Mouse (Mus musculus) spleen, postnatal 14 days (tissue): ENCODE data around the gene B3galt4.
"Not testable (repeated sequence)": the region's sequence is repeated elsewhere in the genome, so short reads cannot be mapped to it uniquely, and the experiment has no call there.

Source experiments
- DNase-seq, 2 experiments: peaks; one replicate each; pipeline ENCODE4 v3.0.0; 2021 to 2022; ENCODE audit warnings: low spot score in 2 of 2

B3galt4 gene

DNA sequence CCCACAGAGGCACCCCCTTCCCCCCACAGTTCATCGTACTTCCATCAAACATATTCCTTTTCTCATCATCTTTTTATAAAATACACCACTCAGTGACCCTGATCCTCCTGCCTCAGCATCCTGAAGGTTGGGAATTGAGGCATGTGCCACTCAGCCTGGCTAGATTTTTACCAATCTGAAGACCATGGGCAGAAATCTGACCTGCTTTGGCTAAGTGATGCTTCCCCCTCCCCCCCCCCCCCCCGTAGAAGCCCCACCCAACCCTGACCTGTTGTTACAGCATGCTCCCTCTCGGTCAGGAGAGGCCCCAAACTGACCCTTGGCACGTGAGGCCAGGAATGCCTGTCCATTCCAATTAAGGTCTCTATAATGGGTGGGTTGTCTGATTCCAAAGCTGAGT, 46.5 kb downstream of the B3galt4 start, which contains the start of gene Platr17:
Gene Platr17 (plus strand): TSS at position 301 of the 400 bp plus-strand sequence.
- not testable (repeated sequence) for DNase-seq

DNA sequence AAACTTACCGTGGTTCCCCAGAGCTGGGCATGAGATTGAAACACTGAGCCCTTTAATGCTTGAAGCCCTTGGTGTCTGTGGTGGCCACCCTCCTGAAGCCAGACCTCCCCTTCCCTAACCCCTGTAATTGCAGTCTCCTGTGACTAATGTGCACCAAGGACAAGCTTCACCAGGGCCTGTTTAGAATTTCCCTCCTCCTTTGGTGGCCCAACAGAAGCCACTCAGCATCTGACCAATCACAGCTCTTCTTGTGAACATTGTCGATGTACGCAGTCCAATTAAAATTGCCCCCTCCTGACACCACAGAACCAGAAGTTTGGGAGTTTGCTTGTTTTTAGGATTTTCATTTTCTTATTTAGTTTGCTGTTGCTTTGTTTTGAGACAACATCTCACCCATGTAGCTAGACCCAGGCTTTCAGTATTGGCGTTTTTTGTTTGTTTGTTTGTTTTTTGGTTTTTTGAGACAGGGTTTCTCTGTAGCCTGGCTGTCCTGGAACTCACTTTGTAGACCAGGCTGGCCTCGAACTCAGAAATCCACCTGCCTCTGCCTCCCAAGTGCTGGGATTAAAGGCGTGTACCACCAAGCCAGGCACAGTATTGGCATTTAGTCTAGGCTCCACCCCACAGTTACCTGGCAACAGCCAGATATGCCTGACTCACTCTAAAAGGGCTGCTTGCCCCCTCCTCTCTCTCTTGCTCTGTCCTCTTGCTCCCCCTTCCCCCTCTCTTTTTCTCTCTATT, 47.2 kb downstream of the B3galt4 start:
- DNase-seq: not testable (repeated sequence)

- DNase-seq: no peak
Measured at GRCm38 (mm10) chr17:33902491-33902890, 48.8 kb downstream of the B3galt4 start.

GRCm38 (mm10) chr17:33902079-33902478, 49.2 kb downstream of the B3galt4 start:
- no peak for DNase-seq

DNA sequence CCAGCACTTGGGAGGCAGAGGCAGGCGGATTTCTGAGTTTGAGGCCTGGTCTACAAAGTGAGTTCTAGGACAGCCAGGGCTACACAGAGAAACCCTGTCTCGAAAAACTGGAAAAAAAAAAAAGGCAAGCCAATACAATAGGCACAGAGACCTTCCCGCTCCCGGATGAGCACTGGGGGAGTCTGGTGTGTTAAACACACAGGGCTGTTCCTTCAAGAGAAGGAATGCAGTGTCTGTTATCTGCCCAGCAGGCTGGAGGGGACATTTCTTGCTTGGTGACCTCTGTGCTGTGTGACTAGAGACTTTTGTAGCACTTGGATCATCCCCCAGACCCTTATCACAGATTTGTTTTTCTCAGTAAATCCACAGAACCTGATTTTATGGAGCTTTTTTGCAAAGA, 49.6 kb downstream of the B3galt4 start:
- no peak for DNase-seq

- DNase-seq: no peak
Measured at GRCm38 (mm10) chr17:33900989-33901314, 50.3 kb downstream of the B3galt4 start.

- DNase-seq: no peak
Measured at GRCm38 (mm10) chr17:33900281-33900988, 50.9 kb downstream of the B3galt4 start.
